Mouse (Mus musculus): ENCODE measurements around the gene Id1. TPM values are rescaled to one million over a fixed set of nuclear protein-coding genes. Genes with fewer than 3 reads are reported as not detected.

The Id1 gene
- polyA plus RNA-seq, 1 experiment from 2014 or later, result 61.9 TPM

DNA sequence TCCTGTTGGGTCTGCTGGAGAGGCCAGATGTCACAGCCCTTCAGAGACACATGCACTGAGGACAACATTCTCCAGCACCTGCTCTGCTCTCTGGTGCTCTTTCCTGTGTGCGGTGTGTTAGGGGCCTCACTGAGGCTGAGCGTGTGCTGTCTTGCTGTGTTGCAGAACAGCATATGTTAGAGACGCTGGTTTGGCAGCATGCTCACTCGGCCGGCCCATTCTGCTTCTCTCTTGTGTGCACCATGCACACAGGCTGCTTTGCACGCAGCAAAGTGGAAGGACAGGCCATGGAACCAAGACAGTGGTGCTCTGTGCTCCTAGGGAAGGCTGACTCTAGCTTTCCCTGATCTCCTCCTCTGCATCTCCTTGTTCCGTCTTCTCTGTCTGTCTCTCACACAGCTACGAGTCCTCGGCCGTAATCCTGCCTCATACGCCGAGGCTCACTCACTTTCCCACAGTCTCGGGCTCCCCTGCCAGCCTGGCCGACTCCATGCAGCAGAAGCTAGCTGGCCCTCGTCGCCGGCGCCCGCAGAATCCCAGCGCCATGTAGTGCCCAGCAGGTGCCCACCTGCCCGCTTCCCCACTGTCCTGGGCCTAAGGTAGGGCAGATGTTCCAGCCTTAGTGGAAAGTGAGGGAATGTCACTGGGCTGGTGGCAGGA lies 32.3 kb upstream of the Id1 start:
- ATAC-seq (replicated peaks; ENCODE audit: insufficient number of reproducible peaks, insufficient read depth, low FRiP score, low read depth), result no peak
- Histone ChIP-seq H3K4me3 (no peak overlapping the region), H3K36me3 (peaks cover 56% of the 10 kb centered on the region), H3K4me1 (replicated peaks) (peaks cover 32% of the 10 kb centered on the region), H3K4me2 (no peak overlapping the region), H3K9ac (no peak overlapping the region), H3K27ac (no peak overlapping the region), H3K27me3 (no peaks in the 10 kb centered on the region), H3K9me3 (replicated peaks) (no peaks in the 10 kb centered on the region)
- 89% methylated on average over 21 of the region's 21 CpGs for WGBS

DNA sequence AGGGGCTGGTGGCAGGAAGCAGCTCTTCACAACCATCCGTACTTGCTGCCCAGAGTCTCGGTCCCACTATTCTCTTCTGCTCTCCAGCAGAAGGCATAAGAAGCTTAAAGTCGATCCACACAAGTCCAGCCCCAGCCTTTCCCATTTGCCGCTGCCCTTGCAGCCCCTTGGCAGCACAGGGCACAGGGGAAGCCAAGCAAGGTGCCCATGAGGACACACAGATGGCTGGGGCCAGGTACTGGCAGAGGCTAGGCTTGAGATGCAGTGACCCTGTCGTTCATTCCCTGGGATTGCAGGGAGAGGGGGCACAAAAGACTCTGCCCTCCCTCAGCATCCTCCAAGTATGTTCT lies 31.8 kb upstream of the Id1 start:
- no peaks in the 10 kb centered on the region for H3K9me3 ChIP-seq (replicated peaks)
- no peak overlapping the region for H3K4me3 ChIP-seq
- H3K27ac ChIP-seq, result no peak overlapping the region
- H3K4me2 ChIP-seq, result no peak overlapping the region
- H3K36me3 ChIP-seq, result peaks cover 54% of the 10 kb centered on the region
- ATAC-seq (replicated peaks; ENCODE audit: insufficient number of reproducible peaks, insufficient read depth, low FRiP score, low read depth), result no peak
- no peak overlapping the region for H3K9ac ChIP-seq
- peaks cover 28% of the 10 kb centered on the region for H3K4me1 ChIP-seq (replicated peaks)
- H3K27me3 ChIP-seq, result no peaks in the 10 kb centered on the region
- WGBS, result 76% methylated on average over 5 of the region's 5 CpGs

- Histone ChIP-seq H3K9ac (no peak overlapping the region), H3K9me3 (replicated peaks) (no peaks in the 10 kb centered on the region), H3K36me3 (peaks cover 49% of the 10 kb centered on the region), H3K27me3 (no peaks in the 10 kb centered on the region), H3K4me2 (no peak overlapping the region), H3K27ac (no peak overlapping the region), H3K4me3 (no peak overlapping the region), H3K4me1 (replicated peaks) (peaks cover 27% of the 10 kb centered on the region)
- WGBS, result 92% methylated on average over 14 of the region's 14 CpGs
- ATAC-seq (replicated peaks; ENCODE audit: insufficient number of reproducible peaks, insufficient read depth, low FRiP score, low read depth), result no peak
Measured at GRCm38 (mm10) chr2:152704811-152705370, 31.2 kb upstream of the Id1 start.

DNA sequence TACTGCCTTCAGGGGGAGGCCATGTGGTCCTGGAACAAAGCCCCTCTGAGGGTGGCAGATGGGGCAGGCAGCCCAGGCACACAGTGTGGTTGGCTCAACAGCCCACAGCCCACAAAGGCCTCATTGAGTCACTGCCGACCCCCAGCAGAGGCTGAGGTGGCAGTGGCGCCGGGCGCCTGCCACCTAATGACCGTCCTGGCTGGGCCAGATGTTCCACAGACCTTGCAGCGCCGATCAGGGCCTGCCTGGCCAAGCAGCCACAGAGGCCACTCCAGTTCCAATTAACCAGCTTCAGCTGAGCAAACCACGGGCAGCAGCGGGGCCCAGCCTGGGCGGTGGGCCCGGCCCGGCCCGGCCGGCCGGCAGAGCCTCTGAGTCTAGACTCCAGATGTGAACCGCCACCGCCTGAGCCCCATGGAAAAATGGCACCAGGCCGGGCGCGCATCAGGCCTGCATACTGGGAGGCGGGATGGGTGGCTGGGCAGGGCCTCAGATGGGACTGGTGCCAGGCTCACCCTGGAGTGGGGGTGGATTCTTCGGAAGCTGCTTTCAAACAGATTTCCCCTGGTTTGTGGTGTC lies 30.0 kb upstream of the Id1 start:
- Histone ChIP-seq H3K36me3 (peaks cover 37% of the 10 kb centered on the region), H3K9me3 (replicated peaks) (no peaks in the 10 kb centered on the region), H3K4me1 (replicated peaks) (peaks cover 27% of the 10 kb centered on the region), H3K4me2 (no peak overlapping the region), H3K9ac (no peak overlapping the region), H3K27ac (peak overlapping the region; percentile 93), H3K27me3 (no peaks in the 10 kb centered on the region), H3K4me3 (no peak overlapping the region)
- ATAC-seq (replicated peaks; ENCODE audit: insufficient number of reproducible peaks, insufficient read depth, low FRiP score, low read depth), result 0 out of 2 replicates have a peak, but pooled peaks have one; percentile 23
- WGBS, result 72% methylated on average over 22 of the region's 22 CpGs

GRCm38 (mm10) chr2:152707186-152707585 lies 28.9 kb upstream of the Id1 start:
- peaks cover 27% of the 10 kb centered on the region for H3K4me1 ChIP-seq (replicated peaks)
- H3K4me2 ChIP-seq, result peak overlapping the region; percentile 80
- no peaks in the 10 kb centered on the region for H3K9me3 ChIP-seq (replicated peaks)
- WGBS, result 12% methylated on average over 7 of the region's 7 CpGs
- peak overlapping the region; percentile 81 for H3K9ac ChIP-seq
- H3K36me3 ChIP-seq, result peaks cover 26% of the 10 kb centered on the region
- no peaks in the 10 kb centered on the region for H3K27me3 ChIP-seq
- peak overlapping the region; percentile 61 for H3K4me3 ChIP-seq
- peak overlapping the region; percentile 93 for H3K27ac ChIP-seq
- ATAC-seq (replicated peaks; ENCODE audit: insufficient number of reproducible peaks, insufficient read depth, low FRiP score, low read depth), result no peak

DNA sequence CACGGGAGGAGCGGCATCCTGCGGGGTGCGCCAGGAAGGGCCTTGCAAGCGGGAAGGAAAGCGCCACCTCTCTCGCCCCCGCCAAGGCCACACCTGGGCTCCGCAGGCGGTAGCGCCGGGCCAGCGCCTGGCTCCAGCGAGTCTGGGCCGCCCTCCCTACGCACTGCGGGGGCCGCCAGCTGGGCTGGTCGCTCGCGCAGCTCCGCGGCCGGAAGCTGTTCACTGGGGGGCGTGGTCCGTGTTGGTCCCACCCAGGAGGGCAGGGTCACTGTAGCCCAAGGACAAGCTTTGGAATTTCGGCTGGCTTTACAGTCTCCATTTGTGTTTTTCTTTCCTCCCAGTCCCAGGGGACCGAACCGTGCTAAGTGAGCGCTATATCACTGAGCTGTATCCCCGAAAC lies 28.4 kb upstream of the Id1 start:
- Histone ChIP-seq H3K27me3 (no peaks in the 10 kb centered on the region), H3K4me1 (replicated peaks) (peaks cover 27% of the 10 kb centered on the region), H3K4me2 (peak overlapping the region; percentile 80), H3K9ac (peak overlapping the region; percentile 81), H3K4me3 (peak overlapping the region; percentile 61), H3K36me3 (peaks cover 26% of the 10 kb centered on the region), H3K9me3 (replicated peaks) (no peaks in the 10 kb centered on the region), H3K27ac (peak overlapping the region; percentile 93)
- peak; percentile 95 for ATAC-seq (replicated peaks; ENCODE audit: insufficient number of reproducible peaks, insufficient read depth, low FRiP score, low read depth)
- WGBS, result 1% methylated on average over 31 of the region's 31 CpGs

DNA sequence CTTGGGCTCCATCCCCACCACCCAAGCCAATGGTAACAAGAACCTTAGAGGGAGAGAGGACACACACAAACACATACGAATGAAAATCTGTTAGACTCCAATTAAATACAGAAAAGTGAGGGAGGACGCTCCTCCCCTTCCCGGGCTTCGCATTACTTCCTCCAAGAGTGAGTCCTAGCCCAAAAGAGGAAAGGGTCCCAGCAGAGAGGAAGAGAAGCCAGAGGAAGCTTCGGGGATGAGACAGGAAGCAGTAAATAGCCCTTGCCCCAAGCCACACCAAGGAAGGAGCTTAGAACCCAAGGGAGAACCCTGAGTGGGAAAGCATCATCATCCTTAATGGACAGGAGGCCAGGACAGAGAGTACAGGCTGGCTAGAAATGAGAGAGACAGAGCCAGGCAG lies 27.0 kb upstream of the Id1 start:
- no peaks in the 10 kb centered on the region for H3K27me3 ChIP-seq

GRCm38 (mm10) chr2:152716241-152716772 lies 19.7 kb upstream of the Id1 start:
- H3K4me1 ChIP-seq (replicated peaks), result no peaks in the 10 kb centered on the region
- H3K27ac ChIP-seq, result no peak overlapping the region
- no peak for ATAC-seq (replicated peaks; ENCODE audit: insufficient number of reproducible peaks, insufficient read depth, low FRiP score, low read depth)
- H3K4me2 ChIP-seq, result no peak overlapping the region
- H3K9ac ChIP-seq, result no peak overlapping the region
- H3K36me3 ChIP-seq, result no peaks in the 10 kb centered on the region
- H3K27me3 ChIP-seq, result no peaks in the 10 kb centered on the region
- no peak overlapping the region for H3K4me3 ChIP-seq
- 61% methylated on average over 6 of the region's 6 CpGs for WGBS
- no peaks in the 10 kb centered on the region for H3K9me3 ChIP-seq (replicated peaks)

More for the DNA sequence above, 27.0 kb upstream of the Id1 start:
- no peak overlapping the region for H3K27ac ChIP-seq
- H3K4me3 ChIP-seq, result no peak overlapping the region
- 79% methylated on average over 5 of the region's 5 CpGs for whole genome bisulfite sequencing
- H3K4me1 ChIP-seq (replicated peaks), result peaks cover 27% of the 10 kb centered on the region
- no peak overlapping the region for H3K9ac ChIP-seq
- ATAC-seq (replicated peaks; ENCODE audit: insufficient number of reproducible peaks, insufficient read depth, low FRiP score, low read depth), result no peak
- H3K4me2 ChIP-seq, result no peak overlapping the region
- H3K9me3 ChIP-seq (replicated peaks), result no peaks in the 10 kb centered on the region
- H3K36me3 ChIP-seq, result peaks cover 16% of the 10 kb centered on the region

DNA sequence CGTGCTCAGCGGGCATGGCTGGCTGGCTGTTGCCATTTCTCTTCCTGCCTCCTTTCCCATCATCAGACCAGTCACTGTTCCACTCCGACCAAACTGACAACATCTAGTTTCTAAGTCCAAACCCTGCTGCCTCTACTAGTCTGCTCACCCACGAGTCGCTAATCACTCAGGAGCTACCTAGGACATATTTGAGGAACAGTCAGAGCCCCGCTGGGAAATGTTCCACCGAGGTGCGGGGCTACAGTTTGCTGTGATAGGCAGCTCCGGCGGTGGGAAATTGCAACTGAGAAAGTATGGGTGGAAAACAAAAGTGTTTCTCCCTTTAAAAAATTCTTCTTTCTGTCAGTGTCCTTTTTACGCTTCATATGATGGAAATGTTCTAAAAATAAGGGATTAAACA lies 18.4 kb upstream of the Id1 start:
- WGBS, result 67% methylated on average over 11 of the region's 11 CpGs
- H3K4me1 ChIP-seq (replicated peaks), result no peaks in the 10 kb centered on the region
- no peaks in the 10 kb centered on the region for H3K9me3 ChIP-seq (replicated peaks)
- no peaks in the 10 kb centered on the region for H3K36me3 ChIP-seq
- no peak for ATAC-seq (replicated peaks; ENCODE audit: insufficient number of reproducible peaks, insufficient read depth, low FRiP score, low read depth)
- H3K9ac ChIP-seq, result no peak overlapping the region
- H3K4me3 ChIP-seq, result no peak overlapping the region
- no peaks in the 10 kb centered on the region for H3K27me3 ChIP-seq
- no peak overlapping the region for H3K27ac ChIP-seq
- no peak overlapping the region for H3K4me2 ChIP-seq

- Histone ChIP-seq H3K4me3 (no peak overlapping the region), H3K4me2 (no peak overlapping the region), H3K9me3 (replicated peaks) (no peaks in the 10 kb centered on the region), H3K27ac (no peak overlapping the region), H3K27me3 (no peaks in the 10 kb centered on the region), H3K9ac (no peak overlapping the region), H3K36me3 (no peaks in the 10 kb centered on the region), H3K4me1 (replicated peaks) (no peaks in the 10 kb centered on the region)
- 61% methylated on average over 6 of the region's 6 CpGs for WGBS
- no peak for ATAC-seq (replicated peaks; ENCODE audit: insufficient number of reproducible peaks, insufficient read depth, low FRiP score, low read depth)
Measured at GRCm38 (mm10) chr2:152718076-152718475, 18.0 kb upstream of the Id1 start.

GRCm38 (mm10) chr2:152723651-152724331 lies 12.3 kb upstream of the Id1 start:
- Histone ChIP-seq H3K27ac (peak overlapping the region; percentile 60), H3K9ac (peak overlapping the region; percentile 54), H3K36me3 (no peaks in the 10 kb centered on the region), H3K27me3 (no peaks in the 10 kb centered on the region; the same call in 1 of the 2 replicates), H3K4me3 (peak overlapping the region; percentile 48), H3K4me2 (peak overlapping the region; percentile 77), H3K4me1 (replicated peaks) (peaks cover 31% of the 10 kb centered on the region), H3K9me3 (replicated peaks) (no peaks in the 10 kb centered on the region)
- peak; percentile 56 for ATAC-seq (replicated peaks; ENCODE audit: insufficient number of reproducible peaks, insufficient read depth, low FRiP score, low read depth)
- 4% methylated on average over 37 of the region's 37 CpGs for WGBS

Measured in heart, embryonic 15.5 days (tissue).